Mouse (Mus musculus): ENCODE data around the gene Cabp4. TPM values are rescaled to one million over a fixed set of nuclear protein-coding genes. Genes with fewer than 3 reads are reported as not detected.

Gene Cabp4
- 0.88 to 1.4 TPM (median 1.2 TPM) in 4 replicates for total RNA-seq (2023)

DNA sequence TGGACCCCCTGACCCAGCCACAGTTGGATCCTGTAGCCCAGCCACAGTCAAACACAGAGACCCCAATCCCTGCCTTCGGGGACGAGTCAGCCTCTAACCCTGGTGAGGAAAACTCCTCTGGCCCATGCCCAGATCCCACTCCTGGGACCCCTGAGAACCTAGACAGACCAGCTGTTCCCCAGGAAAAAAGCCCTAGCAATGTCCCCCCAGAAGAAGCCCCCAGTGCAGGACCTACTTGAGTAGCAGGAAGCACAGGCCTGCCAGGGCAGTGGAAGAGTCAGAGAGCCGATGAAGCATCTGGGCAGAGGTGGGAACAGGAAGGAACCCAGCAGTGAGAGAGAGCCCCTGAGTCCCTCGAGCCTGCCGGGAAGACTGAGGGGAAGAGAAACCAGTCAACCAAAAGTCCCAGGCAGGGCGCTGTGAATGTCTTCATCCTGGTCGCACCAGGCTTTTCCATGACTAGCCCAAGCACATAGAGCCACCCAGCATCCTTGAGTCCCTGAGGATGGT is at the start of gene Cabp4:
Gene Cabp4 (minus strand): TSS at position 275 of the 510 bp plus-strand sequence.

DNA sequence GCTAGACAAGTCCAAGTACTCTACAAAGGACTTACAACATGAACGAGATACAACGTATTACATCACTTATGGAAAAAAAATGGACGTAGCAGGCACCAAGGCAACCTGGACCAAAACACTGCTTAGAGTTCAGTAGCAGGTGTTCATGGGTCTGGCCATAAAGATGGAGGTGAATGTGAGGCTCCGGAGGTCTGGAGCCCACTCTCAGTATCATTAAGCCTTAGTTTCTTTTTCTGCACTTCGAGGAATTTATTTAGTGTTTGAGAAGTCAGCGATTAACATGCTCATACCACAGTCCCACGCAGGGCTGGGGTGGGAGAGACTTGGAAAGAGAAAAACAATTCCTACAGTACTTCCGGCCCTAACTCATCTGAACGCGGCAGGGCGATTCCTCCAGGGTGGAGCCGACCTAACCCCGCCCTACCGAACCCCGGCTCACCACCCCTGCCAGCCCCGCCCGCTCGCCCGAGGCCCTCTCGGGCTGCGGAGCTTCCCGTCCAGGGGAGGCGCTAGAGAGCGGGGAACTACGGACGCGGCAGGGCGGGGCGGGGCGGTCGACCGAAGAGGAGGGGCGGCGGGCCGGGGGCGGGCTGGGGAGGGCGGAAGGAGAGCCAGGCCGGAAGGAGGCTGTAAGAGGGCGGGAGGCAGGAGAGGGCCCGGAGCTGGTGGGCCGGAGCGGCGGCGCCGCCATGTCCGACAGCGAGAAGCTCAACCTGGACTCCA is 47.9 kb upstream of the Cabp4 start, which contains the start of gene Ppp1ca:
Gene Ppp1ca (plus strand): TSS at position 538 of the 723 bp plus-strand sequence.

DNA sequence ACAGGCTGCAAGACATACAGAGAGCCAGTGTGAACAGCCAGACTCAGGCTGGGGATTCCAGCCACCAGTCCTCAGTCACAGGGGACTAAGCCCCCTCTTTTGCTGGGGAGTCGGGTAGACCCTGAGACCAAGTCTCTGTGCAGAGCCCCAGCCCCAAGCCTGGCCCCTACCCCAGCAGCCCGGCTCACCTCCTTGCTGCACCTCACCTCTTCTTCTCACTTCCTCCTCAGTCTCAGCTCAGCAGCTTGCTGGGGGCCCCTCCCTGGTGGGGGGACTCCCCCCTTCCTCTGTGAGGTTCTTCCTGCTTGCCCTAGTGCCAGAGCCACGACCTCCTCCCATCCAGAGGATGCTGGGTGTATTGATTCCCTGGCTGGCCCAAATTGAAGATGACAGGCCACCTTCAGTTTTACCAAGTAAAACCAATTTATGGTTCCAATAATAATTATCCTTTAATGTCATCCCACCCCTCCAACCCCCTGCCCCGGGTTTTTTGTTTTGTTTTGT is 47.0 kb upstream of the Cabp4 start, which contains the start of gene Tbc1d10c:
Gene Tbc1d10c (minus strand): TSS at position 454 of the 504 bp plus-strand sequence.

DNA sequence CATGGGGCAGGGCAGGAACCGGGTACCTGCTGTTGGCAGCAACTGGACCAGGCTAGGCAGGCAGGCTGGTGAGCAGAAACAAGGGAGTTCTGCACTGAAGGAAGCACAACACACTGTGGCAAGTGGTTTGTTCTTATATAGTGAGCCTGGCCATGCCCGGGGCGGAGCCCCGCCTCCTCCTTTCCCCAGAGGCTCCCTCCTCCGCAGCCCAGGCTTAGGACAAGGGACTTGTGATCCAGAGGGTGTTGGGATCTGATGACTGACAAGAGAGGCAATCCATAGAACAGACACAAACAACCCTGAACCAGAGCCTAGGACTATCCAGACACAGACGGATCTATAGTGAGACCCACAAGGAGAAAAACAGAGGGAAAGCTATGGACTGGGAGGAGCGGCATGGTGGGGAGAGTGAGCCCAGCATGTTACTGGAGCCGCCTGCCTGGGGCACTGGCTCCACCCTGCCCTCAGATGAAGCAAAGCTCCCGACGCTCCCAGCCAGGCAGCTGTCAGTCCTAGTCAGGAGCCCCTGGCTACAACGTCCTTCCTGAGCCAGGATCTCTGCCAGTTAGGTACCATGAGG is 31.6 kb upstream of the Cabp4 start, which contains the start of gene Carns1:
Gene Carns1 (minus strand): TSS at position 112 of the 580 bp plus-strand sequence.

DNA sequence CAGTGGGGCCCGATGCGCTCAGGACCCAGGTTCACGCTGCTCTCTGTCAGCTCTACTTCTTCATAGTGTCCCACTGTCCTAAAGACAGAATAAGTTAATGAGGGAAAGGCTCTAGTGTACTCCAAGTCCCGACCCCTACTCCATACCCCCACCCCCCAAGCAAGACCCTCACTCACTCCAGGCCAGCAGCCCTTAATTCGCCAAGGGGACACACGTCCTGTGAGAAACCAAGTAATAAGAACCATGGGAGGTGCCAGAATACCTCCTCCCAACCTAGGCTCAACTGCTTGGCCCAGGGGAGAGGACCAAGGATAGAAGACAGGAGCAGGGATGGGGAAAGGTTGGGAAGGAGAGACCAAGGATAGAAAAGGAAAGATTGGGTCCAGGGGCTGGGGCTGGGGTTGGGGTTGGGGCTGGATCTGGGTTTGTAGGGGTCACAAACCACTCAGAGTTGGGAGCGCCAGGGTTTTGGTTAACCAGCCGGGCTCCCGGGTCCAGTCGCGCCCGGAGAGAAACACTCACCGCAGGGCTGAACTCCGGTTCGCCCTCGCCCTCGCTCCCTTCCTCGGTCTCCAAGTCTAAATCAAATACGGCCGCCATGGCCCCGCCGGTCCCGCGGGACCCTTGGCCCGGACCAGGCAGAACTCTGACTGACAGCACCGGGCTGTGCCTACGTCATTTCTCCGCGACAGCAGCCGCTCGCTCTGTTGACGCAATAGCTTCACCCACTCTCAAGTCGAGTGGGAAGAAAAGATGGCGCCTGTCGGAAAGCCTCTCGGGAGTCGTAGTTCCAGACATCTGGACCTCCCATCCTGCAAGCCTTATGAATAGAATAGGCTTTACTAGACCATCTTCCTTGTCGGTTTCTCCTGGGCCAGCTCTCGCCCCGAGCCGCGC is 19.1 kb upstream of the Cabp4 start, which contains the start of gene Rps6kb2:
Gene Rps6kb2 (minus strand): TSS at position 709 of the 897 bp plus-strand sequence.

DNA sequence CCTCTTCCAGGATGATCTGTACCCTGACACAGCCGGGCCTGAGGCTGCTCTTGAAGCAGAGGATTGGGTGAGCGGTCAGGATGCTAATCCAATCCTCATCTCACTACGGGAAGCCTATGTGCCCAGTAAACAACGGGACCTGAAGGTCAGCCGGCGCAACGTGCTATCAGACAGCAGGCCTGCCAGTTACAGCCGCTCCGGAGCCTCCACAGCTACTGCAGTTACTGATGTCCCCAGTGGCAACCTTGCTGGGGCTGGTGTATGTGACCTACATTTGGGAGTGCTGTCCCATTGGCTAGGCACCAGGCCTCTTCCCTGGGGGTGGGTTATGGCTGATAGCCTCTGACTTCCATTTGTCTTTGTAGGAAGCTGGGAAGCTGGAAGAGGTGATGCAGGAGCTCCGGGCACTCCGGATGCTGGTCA is 9.4 kb upstream of the Cabp4 start, which contains the start of gene Ptprcap:
Gene Ptprcap (plus strand): TSS at position 373 of the 423 bp plus-strand sequence.

DNA sequence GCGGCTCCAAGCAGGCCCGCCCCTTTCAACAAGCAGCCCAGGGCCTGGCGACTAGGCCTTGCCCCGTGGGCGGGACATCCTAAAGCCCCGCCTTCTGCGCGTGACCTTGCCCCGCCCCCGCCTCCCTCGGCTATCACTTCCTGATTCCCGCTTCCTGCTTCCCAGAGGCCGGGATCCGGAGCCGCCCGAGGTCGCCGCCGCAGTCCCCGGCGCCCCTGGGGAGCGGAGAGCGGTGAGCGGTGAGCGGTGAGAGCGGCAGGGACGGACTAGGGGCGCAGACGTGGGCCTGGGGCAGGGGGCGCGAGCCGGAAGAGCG is 4.6 kb upstream of the Cabp4 start, which contains the start of gene Coro1b:
Gene Coro1b (plus strand): TSS at position 129 of the 316 bp plus-strand sequence.

DNA sequence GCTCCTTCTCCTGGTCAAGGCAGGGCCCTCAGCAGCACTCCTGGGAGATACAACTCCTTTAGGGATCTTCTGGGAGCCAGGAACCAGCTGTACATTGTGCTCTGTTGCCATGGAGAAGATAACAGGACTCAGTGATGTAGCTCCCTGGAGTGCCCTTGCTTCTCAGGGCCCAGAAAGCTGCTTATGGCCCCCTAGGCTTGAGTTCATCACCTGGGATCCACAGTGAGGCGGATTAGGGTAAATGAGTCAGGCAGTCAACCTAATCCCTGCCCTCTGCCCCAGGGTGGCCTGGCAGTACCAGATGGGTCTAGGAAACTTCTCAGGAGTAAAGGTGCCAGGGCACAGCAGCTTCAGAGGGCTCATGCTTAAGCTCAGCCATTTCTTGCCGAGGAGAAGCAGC is 4.4 kb downstream of the Cabp4 start, which contains the start of gene Gpr152:
Gene Gpr152 (plus strand): TSS at position 342 of the 400 bp plus-strand sequence.

DNA sequence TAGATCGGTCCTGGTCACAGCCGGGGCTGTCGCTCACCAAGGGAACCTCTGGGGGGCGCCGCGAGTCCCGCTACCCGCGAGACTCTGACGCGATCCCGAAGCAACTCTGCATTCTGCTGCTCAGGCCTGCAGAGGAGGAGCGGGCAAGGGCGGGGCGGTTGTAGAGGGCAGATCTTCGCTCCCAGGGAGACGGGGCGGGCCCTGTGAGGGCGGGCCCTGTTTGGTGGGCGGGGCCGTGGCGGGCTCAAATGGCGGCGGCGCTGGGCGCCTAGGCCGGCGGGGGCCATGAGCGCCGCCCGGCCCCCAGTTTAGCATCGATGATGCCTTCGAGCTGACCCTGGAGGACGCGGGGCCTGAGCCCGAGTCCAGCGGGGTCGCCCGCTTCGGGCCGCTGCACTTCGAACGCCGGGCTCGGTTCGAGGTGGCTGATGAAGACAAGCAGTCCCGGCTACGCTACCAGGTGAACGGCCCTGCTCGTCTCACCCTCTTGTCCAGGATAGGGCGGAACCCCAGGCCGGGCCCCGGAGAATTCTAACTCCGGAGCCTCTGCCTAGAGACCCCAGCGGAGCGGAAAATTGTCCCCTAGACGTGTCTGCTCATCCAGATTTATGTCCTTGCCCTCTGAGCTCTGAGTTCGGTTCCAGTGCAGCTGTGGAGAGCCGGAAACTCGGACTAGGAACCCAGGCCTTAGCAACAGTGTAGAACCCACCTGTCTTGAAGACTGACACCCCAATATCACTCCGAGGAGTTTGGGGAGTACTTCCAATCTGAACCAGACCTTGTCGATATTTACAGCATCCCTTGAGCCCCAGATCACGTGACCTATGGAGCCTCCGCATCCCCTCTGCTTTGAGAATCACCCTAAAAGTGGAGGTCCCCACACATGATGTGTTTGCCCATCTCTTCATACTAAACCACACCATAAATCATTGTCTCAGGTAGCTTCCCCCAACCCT is 17.8 kb downstream of the Cabp4 start, which contains the start of gene Aip:
Gene Aip (minus strand): TSS at position 118 of the 956 bp plus-strand sequence.

DNA sequence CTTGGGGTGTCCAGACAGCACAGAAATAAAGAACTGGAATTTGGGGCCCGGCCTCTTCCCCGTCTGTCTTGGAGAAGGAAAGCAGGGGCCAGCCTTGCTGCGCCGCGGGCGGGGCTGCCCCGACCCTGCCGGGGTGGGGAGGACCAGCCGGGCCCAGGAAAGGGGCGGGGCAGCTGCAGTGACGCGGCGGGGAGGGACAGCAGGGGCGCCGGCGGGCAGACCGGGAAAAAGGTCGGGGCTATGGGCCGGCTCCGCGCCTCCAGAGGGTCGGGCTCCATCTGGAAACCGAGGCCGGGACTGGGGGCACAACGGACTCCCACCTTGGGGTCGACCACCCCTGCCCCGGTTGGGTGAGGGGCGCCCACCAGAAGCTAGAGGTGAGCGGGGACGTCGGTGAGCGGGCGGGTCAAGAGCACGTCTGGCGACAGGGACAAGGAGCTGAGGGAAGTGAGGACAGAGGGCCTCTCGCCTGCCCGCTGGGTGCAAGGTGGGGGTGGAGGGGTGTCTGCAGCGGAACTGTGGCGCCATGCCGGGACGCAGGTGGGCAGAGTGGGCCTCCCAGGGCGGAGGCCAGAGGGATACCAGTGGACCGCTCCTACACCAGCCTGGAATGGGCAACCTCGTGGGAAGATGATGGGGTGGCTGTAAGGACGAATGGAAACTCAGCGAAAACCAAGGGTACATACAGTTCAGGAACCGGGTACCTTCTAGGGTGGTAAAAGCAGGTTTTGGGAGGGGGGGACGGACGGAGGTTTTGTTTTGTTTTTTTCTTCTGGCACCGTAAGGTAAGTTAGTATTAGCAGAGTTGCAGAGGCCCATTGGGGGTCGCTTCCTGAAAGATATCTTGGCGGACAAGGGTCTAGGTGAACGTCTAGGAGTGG is 43.8 kb downstream of the Cabp4 start, which contains the start of gene Pitpnm1:
Gene Pitpnm1 (plus strand): TSS at position 162 of the 881 bp plus-strand sequence.

DNA sequence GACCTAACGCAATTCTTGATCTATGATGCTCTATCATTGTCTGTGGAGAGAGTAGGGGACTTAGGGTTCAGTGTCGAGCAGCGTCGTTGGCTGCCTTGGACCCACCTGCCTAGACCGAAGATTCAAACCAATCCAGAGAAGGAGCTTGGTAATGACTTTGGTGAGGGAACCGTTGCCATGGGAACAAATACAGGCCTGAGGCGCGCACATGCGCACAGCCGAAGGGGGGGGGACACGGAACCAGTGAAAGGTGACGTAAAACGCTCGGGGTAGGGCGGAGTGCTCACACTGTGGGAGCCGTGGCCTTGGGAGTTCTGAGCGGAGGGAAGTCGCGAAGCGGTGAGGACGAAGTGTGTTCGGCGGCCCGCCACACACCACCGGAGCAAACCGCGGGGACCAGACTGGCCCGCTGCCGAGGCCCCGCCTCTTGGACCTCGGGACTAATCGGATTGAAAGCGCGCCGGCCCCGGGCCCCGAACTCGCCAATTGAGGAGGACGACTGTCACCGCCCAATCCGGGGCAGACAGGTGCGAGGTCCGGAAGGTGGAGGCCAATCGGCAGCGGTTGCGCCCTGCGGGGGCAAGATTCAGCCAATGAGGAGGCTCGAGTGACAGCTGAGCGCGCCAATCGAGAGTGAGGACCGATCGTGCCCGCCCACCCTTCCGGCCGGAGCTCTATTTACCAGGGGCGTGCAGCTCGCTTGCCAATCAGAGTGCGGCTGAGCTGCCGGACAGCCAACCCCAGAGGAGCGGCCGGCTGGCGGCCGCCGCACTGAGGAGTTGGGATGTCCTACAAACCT is 47.0 kb downstream of the Cabp4 start, which contains the start of gene Cdk2ap2:
Gene Cdk2ap2 (plus strand): TSS at position 541 of the 799 bp plus-strand sequence.

Other genes with a start within 250 kb of the Cabp4 start
- 141 to 154 TPM (median 146 TPM) in 4 replicates for gene Tcirg1, start 236.9 kb downstream of the Cabp4 start, total RNA-seq (2023)
- gene Ndufs8, start 231.3 kb downstream of the Cabp4 start, total RNA-seq (2023) = 73.8 to 87.1 TPM (median 81.3 TPM) in 4 replicates
- gene Aldh3b1, start 214.2 kb downstream of the Cabp4 start, total RNA-seq (2023) = 7.6 to 9.4 TPM (median 8.4 TPM) in 4 replicates
- gene Unc93b1, start 208.8 kb downstream of the Cabp4 start, total RNA-seq (2023) = 533 to 593 TPM (median 563 TPM) in 4 replicates
- gene Aldh3b3, start 185.4 kb downstream of the Cabp4 start, total RNA-seq (2023) = 0.15 TPM in 1 of 4 replicates, not detected in the others
- gene Aldh3b2, start 171.7 kb downstream of the Cabp4 start, total RNA-seq (2023) = 0.26 to 0.36 TPM in 2 of 4 replicates, not detected in the others
- not detected in 4 replicates for gene Acy3, start 157.5 kb downstream of the Cabp4 start, total RNA-seq (2023)
- gene Tbx10, start 151.3 kb downstream of the Cabp4 start, total RNA-seq (2023) = not detected in 4 replicates
- 16.1 to 21.0 TPM (median 19.8 TPM) in 4 replicates for gene Nudt8, start 143.5 kb downstream of the Cabp4 start, total RNA-seq (2023)
- 3.1 to 6.8 TPM (median 4.0 TPM) in 4 replicates for gene Gm49405, start 143.4 kb downstream of the Cabp4 start, total RNA-seq (2023)
- gene Doc2g, start 140.7 kb downstream of the Cabp4 start, total RNA-seq (2023) = 7.1 to 12.1 TPM (median 10.4 TPM) in 4 replicates
- gene Ndufv1, start 131.2 kb downstream of the Cabp4 start, total RNA-seq (2023) = 73.3 to 94.8 TPM (median 89.7 TPM) in 4 replicates
- gene Gstp1, start 106.0 kb downstream of the Cabp4 start, total RNA-seq (2023) = 137 to 169 TPM (median 145 TPM) in 4 replicates
- gene Gstp2, start 98.0 kb downstream of the Cabp4 start, total RNA-seq (2023) = 8.8 to 22.4 TPM (median 15.9 TPM) in 4 replicates
- gene Gstp3, start 84.5 kb downstream of the Cabp4 start, total RNA-seq (2023) = not detected in 4 replicates
- gene Cabp2, start 62.5 kb downstream of the Cabp4 start, total RNA-seq (2023) = not detected in 4 replicates
- gene Cdk2ap2, start 46.9 kb downstream of the Cabp4 start, total RNA-seq (2023) = 119 to 136 TPM (median 129 TPM) in 4 replicates
- gene Pitpnm1, start 44.0 kb downstream of the Cabp4 start, total RNA-seq (2023) = 195 to 200 TPM (median 198 TPM) in 4 replicates
- 95.2 to 103 TPM (median 98.9 TPM) in 4 replicates for gene Aip, start 18.2 kb downstream of the Cabp4 start, total RNA-seq (2023)
- 0.14 to 0.31 TPM (median 0.27 TPM) in 3 of 4 replicates, not detected in the other for gene Gpr152, start 4.2 kb downstream of the Cabp4 start, total RNA-seq (2023)
- 129 to 166 TPM (median 137 TPM) in 4 replicates for gene Coro1b, start 4.6 kb upstream of the Cabp4 start, total RNA-seq (2023)
- gene Ptprcap, start 9.6 kb upstream of the Cabp4 start, total RNA-seq (2023) = 341 to 368 TPM (median 348 TPM) in 4 replicates
- gene Rps6kb2, start 19.3 kb upstream of the Cabp4 start, total RNA-seq (2023) = 50.3 to 55.6 TPM (median 50.9 TPM) in 4 replicates
- gene Carns1, start 31.4 kb upstream of the Cabp4 start, total RNA-seq (2023) = 93.0 to 107 TPM (median 97.9 TPM) in 4 replicates
- gene Tbc1d10c, start 47.3 kb upstream of the Cabp4 start, total RNA-seq (2023) = 255 to 266 TPM (median 262 TPM) in 4 replicates
- gene Ppp1ca, start 48.0 kb upstream of the Cabp4 start, total RNA-seq (2023) = 377 to 398 TPM (median 383 TPM) in 4 replicates
- gene Rad9a, start 57.6 kb upstream of the Cabp4 start, total RNA-seq (2023) = 51.5 to 59.3 TPM (median 55.6 TPM) in 4 replicates
- gene Clcf1, start 70.2 kb upstream of the Cabp4 start, total RNA-seq (2023) = 141 to 150 TPM (median 148 TPM) in 4 replicates
- gene AC109138.7, start 70.3 kb upstream of the Cabp4 start, total RNA-seq (2023) = 5.9 TPM in 1 of 4 replicates, not detected in the others
- 206 to 223 TPM (median 211 TPM) in 4 replicates for gene Pold4, start 87.9 kb upstream of the Cabp4 start, total RNA-seq (2023)
- gene Ssh3, start 125.1 kb upstream of the Cabp4 start, total RNA-seq (2023) = 26.5 to 33.7 TPM (median 27.9 TPM) in 4 replicates
- gene Ankrd13d, start 139.1 kb upstream of the Cabp4 start, total RNA-seq (2023) = 26.4 to 33.1 TPM (median 28.4 TPM) in 4 replicates
- 529 to 561 TPM (median 549 TPM) in 4 replicates for gene Grk2, start 162.2 kb upstream of the Cabp4 start, total RNA-seq (2023)